Mouse (Mus musculus) myocyte (in vitro differentiated cells): ENCODE results near the gene Tmem158. TPM values are rescaled to one million over a fixed set of nuclear protein-coding genes. Genes with fewer than 3 reads are reported as not detected.

Source experiments
- H3K27me3 ChIP-seq: one replicate; pipeline ENCODE4 v1.6.1; 2011; ENCODE audit not compliant: control insufficient read depth, insufficient read depth, insufficient read length
- H3K36me3 ChIP-seq: one replicate; pipeline ENCODE4 v1.6.1; 2011; ENCODE audit not compliant: control insufficient read depth, insufficient read depth
- H3K4me2 ChIP-seq: one replicate; pipeline ENCODE4 v1.6.1; 2011; ENCODE audit warnings: low read depth, control low read depth
- H3K4me3 ChIP-seq: one replicate; pipeline ENCODE4 v1.5.1; 2011; ENCODE audit warnings: mild to moderate bottlenecking, control low read depth, moderate library complexity
- H3K79me2 ChIP-seq: one replicate; pipeline ENCODE4 v1.6.1; 2011; ENCODE audit not compliant: control insufficient read depth, insufficient read depth
- H3ac ChIP-seq: one replicate; pipeline ENCODE4 v1.6.1; 2011; ENCODE audit not compliant: control insufficient read depth, insufficient read length
- CEBPB ChIP-seq: IDR thresholded peaks from 2 replicates; pipeline ENCODE4 v1.6.1; 2011; ENCODE audit warnings: mild to moderate bottlenecking, moderate library complexity; ENCODE audit not compliant: poor library complexity, insufficient read depth, severe bottlenecking
- E2F4 ChIP-seq: IDR thresholded peaks from one replicate; pipeline ENCODE4 v1.6.1; 2011; ENCODE audit warnings: mild to moderate bottlenecking, control low read depth, moderate library complexity; ENCODE audit not compliant: insufficient read depth
- MAX ChIP-seq: IDR thresholded peaks from one replicate; pipeline ENCODE4 v1.6.1; 2011; ENCODE audit warnings: low read depth, mild to moderate bottlenecking, control low read depth
- MYOD1 ChIP-seq, 3 experiments: IDR thresholded peaks; one replicate each; pipeline ENCODE4 v1.6.1; 2011; ENCODE audit warnings: control low read depth in 2 of 3, low read depth in 2 of 3, mild to moderate bottlenecking in 2 of 3, moderate library complexity in 1 of 3; ENCODE audit not compliant: insufficient read length in 2 of 3, control insufficient read depth in 1 of 3
- MYOG ChIP-seq, 3 experiments: IDR thresholded peaks; one replicate each; pipeline ENCODE4 v1.6.1; 2011; ENCODE audit warnings: control low read depth in 2 of 3, low read depth in 2 of 3, mild to moderate bottlenecking in 2 of 3; ENCODE audit not compliant: insufficient read length in 2 of 3, control insufficient read depth in 1 of 3, insufficient read depth in 1 of 3
- POLR2A ChIP-seq: IDR thresholded peaks from one replicate; pipeline ENCODE4 v1.6.1; 2011; ENCODE audit warnings: low read depth, mild to moderate bottlenecking, control low read depth, moderate library complexity; ENCODE audit not compliant: insufficient read length
- POLR2AphosphoS2 ChIP-seq: IDR thresholded peaks from one replicate; pipeline ENCODE4 v1.6.1; 2011; ENCODE audit warnings: low read depth, control low read depth; ENCODE audit not compliant: insufficient read length
- REST ChIP-seq: IDR thresholded peaks from one replicate; pipeline ENCODE4 v1.6.1; 2011; ENCODE audit warnings: mild to moderate bottlenecking, control low read depth, moderate library complexity; ENCODE audit not compliant: insufficient read depth, insufficient read length
- SRF ChIP-seq: IDR thresholded peaks from one replicate; pipeline ENCODE4 v1.6.1; 2011; ENCODE audit warnings: low read depth; ENCODE audit not compliant: control insufficient read depth, insufficient read length
- TCF12 ChIP-seq: IDR thresholded peaks from one replicate; pipeline ENCODE4 v1.6.1; 2011; ENCODE audit warnings: mild to moderate bottlenecking, control low read depth; ENCODE audit not compliant: poor library complexity, insufficient read depth, severe bottlenecking
- TCF3 ChIP-seq: IDR thresholded peaks from one replicate; pipeline ENCODE4 v1.6.1; 2011; ENCODE audit warnings: low read depth, control low read depth; ENCODE audit not compliant: insufficient read length
- USF1 ChIP-seq: IDR thresholded peaks from one replicate; pipeline ENCODE4 v1.6.1; 2011; ENCODE audit warnings: low read depth, mild to moderate bottlenecking, control low read depth, moderate library complexity
- polyA plus RNA-seq: library from polyadenylated mRNA; unstranded; fragments of >200 nt; fragmentation: generic; extraction: Trizol; gene quantifications from one replicate; pipeline ENCODE4 v1.2.1, GENCODE M21; 2012; ENCODE audit warnings: missing spikeins

Tmem158 gene
- polyA plus RNA-seq, 1 experiment: 14.0 TPM

GRCm38 (mm10) chr9:123280775-123281174 is 20.2 kb upstream of the Tmem158 start:
- Histone ChIP-seq H3K79me2 (no peaks in the 10 kb centered on the region), H3K4me2 (no peak overlapping the region), H3ac (no peak overlapping the region), H3K36me3 (no peaks in the 10 kb centered on the region), H3K4me3 (no peak overlapping the region), H3K27me3 (no peaks in the 10 kb centered on the region)
- no peak for TF ChIP-seq MYOG (IDR thresholded peaks at IDR 0.05; ENCODE audit: control insufficient read depth in 1 of 3, insufficient read depth in 1 of 3, insufficient read length in 2 of 3, low read depth in 2 of 3)
- TF ChIP-seq E2F4: no peak
- TF ChIP-seq TCF12: no peak
- TF ChIP-seq POLR2AphosphoS2: no peak
- no peak for TF ChIP-seq USF1

GRCm38 (mm10) chr9:123278003-123278402 is 17.4 kb upstream of the Tmem158 start:
- Histone ChIP-seq H3K36me3 (no peaks in the 10 kb centered on the region), H3K27me3 (no peaks in the 10 kb centered on the region), H3K4me2 (no peak overlapping the region), H3K4me3 (no peak overlapping the region), H3ac (no peak overlapping the region), H3K79me2 (no peaks in the 10 kb centered on the region)
- no peak for TF ChIP-seq USF1
- TF ChIP-seq REST: no peak
- no peak for TF ChIP-seq TCF3
- no peak for TF ChIP-seq E2F4
- no peak for TF ChIP-seq CEBPB
- TF ChIP-seq SRF: no peak

- no peaks in the 10 kb centered on the region for H3K27me3 ChIP-seq
- no peaks in the 10 kb centered on the region for H3K79me2 ChIP-seq
- H3K36me3 ChIP-seq: no peaks in the 10 kb centered on the region
- no peak overlapping the region for H3K4me2 ChIP-seq
- H3ac ChIP-seq: no peak overlapping the region
- no peak overlapping the region for H3K4me3 ChIP-seq
- no peak for TF ChIP-seq MAX
- no peak for TF ChIP-seq MYOD1 (IDR thresholded peaks at IDR 0.05; ENCODE audit: control insufficient read depth in 1 of 3, insufficient read length in 2 of 3, low read depth in 2 of 3)
- no peak for TF ChIP-seq POLR2AphosphoS2
- no peak for TF ChIP-seq TCF3
- no peak for TF ChIP-seq REST
- no peak for TF ChIP-seq USF1
- TF ChIP-seq TCF12: no peak
- no peak for TF ChIP-seq MYOG (IDR thresholded peaks at IDR 0.05; ENCODE audit: control insufficient read depth in 1 of 3, insufficient read depth in 1 of 3, insufficient read length in 2 of 3, low read depth in 2 of 3)
- TF ChIP-seq CEBPB: no peak
- no peak for TF ChIP-seq E2F4
- TF ChIP-seq POLR2A: no peak
- no peak for TF ChIP-seq SRF
These were observed 14.8 kb upstream of the Tmem158 start for GRCm38 (mm10) chr9:123275373-123275772.

DNA sequence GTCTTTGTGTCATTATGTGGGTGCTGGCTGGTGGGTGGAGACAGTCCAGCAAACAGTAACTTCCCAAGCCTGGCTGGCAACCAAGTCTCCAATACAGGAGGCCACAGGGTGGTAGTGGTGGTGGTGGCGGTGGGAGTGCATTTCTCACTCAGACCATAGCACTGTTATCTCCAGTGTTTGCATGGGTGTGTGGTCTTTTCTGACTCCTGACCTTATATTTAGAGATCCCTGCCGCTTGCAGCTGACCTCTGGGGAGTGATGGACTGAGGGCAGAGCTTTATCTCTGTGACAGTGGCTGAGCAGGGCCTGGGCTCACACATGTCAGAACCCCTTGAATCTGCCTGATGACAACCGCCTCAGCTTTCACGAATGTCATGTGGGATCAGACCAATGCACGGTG is 14.1 kb upstream of the Tmem158 start:
- TF ChIP-seq USF1: no peak
- no peak for TF ChIP-seq E2F4
- TF ChIP-seq POLR2AphosphoS2: no peak
- no peak for TF ChIP-seq POLR2A
- no peak for TF ChIP-seq TCF12
- no peak for TF ChIP-seq MAX
- TF ChIP-seq MYOD1 (IDR thresholded peaks at IDR 0.05; ENCODE audit: control insufficient read depth in 1 of 3, insufficient read length in 2 of 3, low read depth in 2 of 3): no peak
- TF ChIP-seq SRF: no peak
- no peak for TF ChIP-seq TCF3
- no peak for TF ChIP-seq MYOG (IDR thresholded peaks at IDR 0.05; ENCODE audit: control insufficient read depth in 1 of 3, insufficient read depth in 1 of 3, insufficient read length in 2 of 3, low read depth in 2 of 3)
- no peak for TF ChIP-seq REST
- no peak for TF ChIP-seq CEBPB
- Histone ChIP-seq H3K79me2 (no peaks in the 10 kb centered on the region), H3K4me3 (no peak overlapping the region), H3K27me3 (no peaks in the 10 kb centered on the region), H3K4me2 (no peak overlapping the region), H3ac (no peak overlapping the region), H3K36me3 (no peaks in the 10 kb centered on the region)

GRCm38 (mm10) chr9:123273876-123274275 is 13.3 kb upstream of the Tmem158 start:
- H3ac ChIP-seq: no peak overlapping the region
- H3K36me3 ChIP-seq: no peaks in the 10 kb centered on the region
- no peak overlapping the region for H3K4me2 ChIP-seq
- no peak overlapping the region for H3K4me3 ChIP-seq
- no peaks in the 10 kb centered on the region for H3K79me2 ChIP-seq
- TF ChIP-seq MYOG (IDR thresholded peaks at IDR 0.05; ENCODE audit: control insufficient read depth in 1 of 3, insufficient read depth in 1 of 3, insufficient read length in 2 of 3, low read depth in 2 of 3): no peak
- TF ChIP-seq REST: no peak
- no peaks in the 10 kb centered on the region for H3K27me3 ChIP-seq

DNA sequence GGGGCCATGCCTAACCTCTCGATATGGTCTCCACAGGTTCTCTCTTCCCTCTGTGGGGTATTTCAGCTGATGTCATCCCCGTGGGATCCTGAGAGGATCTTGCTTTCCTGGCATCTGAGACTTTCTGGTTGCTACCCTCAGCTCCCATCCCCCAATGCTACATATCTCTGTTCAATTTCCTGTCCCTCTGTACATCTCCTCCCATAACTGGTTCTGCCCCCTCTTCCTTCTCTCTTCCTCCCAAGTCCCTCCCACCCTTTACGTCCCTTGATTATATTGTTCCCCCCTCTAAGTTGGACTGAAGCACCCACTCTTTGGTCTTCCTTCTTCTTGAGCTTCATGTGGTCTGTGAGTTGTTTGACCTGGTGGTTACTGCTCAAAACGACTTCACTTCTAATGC is 11.0 kb upstream of the Tmem158 start:
- Histone ChIP-seq H3K79me2 (no peaks in the 10 kb centered on the region), H3K27me3 (no peaks in the 10 kb centered on the region), H3K36me3 (no peaks in the 10 kb centered on the region), H3ac (no peak overlapping the region), H3K4me3 (no peak overlapping the region), H3K4me2 (no peak overlapping the region)
- TF ChIP-seq POLR2A (no peak), TCF3 (no peak), TCF12 (no peak), MAX (no peak), POLR2AphosphoS2 (no peak), CEBPB (no peak), E2F4 (no peak), SRF (no peak), REST (no peak), MYOG (IDR thresholded peaks at IDR 0.05; ENCODE audit: control insufficient read depth in 1 of 3, insufficient read depth in 1 of 3, insufficient read length in 2 of 3, low read depth in 2 of 3) (no peak)
